Mouse (Mus musculus) stomach, postnatal 0 days (tissue): ENCODE measurements around the gene Hip1r.

ENCODE experiments used
- CTCF ChIP-seq: IDR thresholded peaks from 2 replicates; pipeline ENCODE4 v1.5.1; 2016; ENCODE audit warnings: antibody characterized with exemption, low read depth, mild to moderate bottlenecking, moderate library complexity
- EP300 ChIP-seq: optimal IDR thresholded peaks from 2 replicates; pipeline ENCODE3; 2016; ENCODE audit warnings: antibody characterized with exemption

GRCm38 (mm10) chr5:123996695-123997094 is 23.3 kb downstream of the Hip1r start:
- TF ChIP-seq CTCF (0 out of 2 replicates have a peak, but pooled peaks have one; percentile 2), EP300 (no peak)
